Mouse (Mus musculus) left cerebral cortex, postnatal 10 days (tissue): ENCODE results near the gene Bche. TPM values are rescaled to one million over a fixed set of nuclear protein-coding genes. Genes with fewer than 3 reads are reported as not detected.

Source experiments
- DNase-seq, 2 experiments: peaks; one replicate each; pipeline ENCODE4 v3.0.0; 2021 to 2022; ENCODE audit warnings: low spot score in 2 of 2, mixed read lengths in 1 of 2; ENCODE audit errors: extremely low spot score in 1 of 2
- intact Hi-C: fragments of 180-260 bp; cut with DNase I; formaldehyde crosslinking; loops from one replicate; pipeline ENCODE4 v1.15.1; 2025
- total RNA-seq, 2 experiments: library from RNA; stranded (reverse); gene quantifications; 2 replicates each; pipeline ENCODE4 v1.2.3; 2021

The Bche gene
- 1 to 10 TPM; 2.8 to 3.3 TPM for total RNA-seq

GRCm38 (mm10) chr3:73708410-73708714 lies at the start of gene Bche:
Bche (minus strand) TSS chr3:73708415.
- no peak for DNase-seq
- intact Hi-C loops = no loop called here

DNA sequence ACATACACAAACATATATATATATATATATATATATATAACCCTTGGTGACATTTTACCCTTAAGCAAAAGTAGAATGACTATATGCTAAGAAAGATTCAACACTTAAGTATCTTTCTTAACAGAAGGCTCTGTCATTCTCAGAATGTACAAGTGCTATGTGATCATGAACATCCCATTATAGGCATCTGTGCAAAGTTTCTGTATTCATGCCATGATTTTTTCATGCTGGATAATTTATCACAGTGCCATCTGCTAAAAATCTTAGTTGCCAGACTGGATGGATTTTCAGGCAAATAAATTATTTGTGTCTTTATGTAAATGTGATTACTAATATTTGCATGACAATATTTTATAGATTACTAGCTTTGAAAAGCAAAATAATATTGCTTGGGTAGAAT lies 33.8 kb upstream of the Bche start:
- no peak for DNase-seq
- intact Hi-C loops = no loop called here

- intact Hi-C loops = loop anchor here (5.0 kb wide), 1 partner anchor 1191 kb away; no protein-coding TSS in a partner anchor
- peak in 1 of 2 experiments; percentile 16 for DNase-seq
Observed at GRCm38 (mm10) chr3:73731677-73732076, 23.5 kb upstream of the Bche start.

DNA sequence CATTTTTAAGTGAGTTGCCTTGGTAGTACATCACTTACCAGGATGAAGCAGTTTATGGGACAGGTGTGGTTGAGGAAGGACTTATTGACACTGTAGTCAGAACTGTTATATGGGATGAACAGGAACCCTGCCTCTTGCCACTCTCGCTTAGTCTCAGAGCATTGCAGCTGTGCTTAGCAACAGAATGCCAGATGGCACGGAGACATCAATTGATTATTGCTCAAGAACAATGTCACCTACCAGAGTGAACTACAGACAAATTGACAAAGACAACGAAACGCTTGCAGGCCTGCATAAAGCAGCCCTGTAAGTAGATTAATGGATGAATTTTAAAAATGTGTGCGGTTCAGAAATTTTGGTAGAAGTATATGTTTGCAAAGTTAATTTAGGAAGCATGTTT lies 21.3 kb upstream of the Bche start:
- no peak for DNase-seq
- intact Hi-C loops = loop anchor here (10.0 kb wide), 1 partner anchor 1405 kb away; no protein-coding TSS in a partner anchor

DNA sequence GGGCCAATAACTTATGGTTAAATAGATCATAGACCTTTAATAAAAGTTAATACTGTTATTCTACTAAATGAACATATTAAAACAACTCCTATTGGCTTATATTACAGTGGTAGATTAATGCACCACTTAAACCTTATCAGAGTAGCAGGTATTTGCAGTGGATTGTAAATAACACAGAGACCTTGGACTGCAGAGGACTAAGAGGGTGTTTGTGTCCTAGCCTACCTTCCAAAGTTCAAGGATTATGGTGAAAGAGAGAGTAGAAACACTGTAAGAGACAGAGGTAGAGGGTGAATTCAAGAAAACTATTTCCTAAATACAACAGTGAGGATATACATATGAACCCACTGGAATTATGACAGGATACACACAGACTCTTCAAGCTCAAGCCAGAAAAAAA lies 17.5 kb upstream of the Bche start:
- no peak for DNase-seq
- intact Hi-C loops = loop anchor here (10.0 kb wide), 1 partner anchor 1409 kb away; no protein-coding TSS in a partner anchor

GRCm38 (mm10) chr3:73724869-73725268 lies 16.7 kb upstream of the Bche start:
- intact Hi-C loops = loop anchor here (10.0 kb wide), 1 partner anchor 1410 kb away; no protein-coding TSS in a partner anchor
- DNase-seq = no peak

- intact Hi-C loops = no loop called here
Observed at GRCm38 (mm10) chr3:73717610-73718284, 9.5 kb upstream of the Bche start.

DNA sequence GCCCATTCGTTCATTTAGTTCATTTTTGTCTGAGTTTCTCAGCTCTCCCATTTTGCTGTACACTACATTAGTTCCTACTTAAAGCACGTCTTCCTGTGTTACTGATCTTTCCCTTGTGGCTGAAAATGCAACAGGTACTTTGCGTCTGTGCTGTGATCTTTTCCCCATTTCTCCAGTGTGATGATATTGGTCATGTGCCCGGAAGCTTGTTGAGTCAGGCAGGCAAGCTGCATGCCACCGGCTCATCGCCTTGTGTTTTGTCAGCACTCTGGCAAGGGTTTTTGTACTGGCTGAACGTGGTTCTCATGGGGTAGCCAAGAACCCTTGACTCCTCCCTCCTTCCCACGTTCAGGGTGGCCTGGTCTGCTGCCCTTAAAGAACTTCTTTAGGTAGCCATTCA lies 1.7 kb upstream of the Bche start:
- intact Hi-C loops = no loop called here
- no peak for DNase-seq

More at GRCm38 (mm10) chr3:73717610-73718284, 9.5 kb upstream of the Bche start:
- DNase-seq = no peak

DNA sequence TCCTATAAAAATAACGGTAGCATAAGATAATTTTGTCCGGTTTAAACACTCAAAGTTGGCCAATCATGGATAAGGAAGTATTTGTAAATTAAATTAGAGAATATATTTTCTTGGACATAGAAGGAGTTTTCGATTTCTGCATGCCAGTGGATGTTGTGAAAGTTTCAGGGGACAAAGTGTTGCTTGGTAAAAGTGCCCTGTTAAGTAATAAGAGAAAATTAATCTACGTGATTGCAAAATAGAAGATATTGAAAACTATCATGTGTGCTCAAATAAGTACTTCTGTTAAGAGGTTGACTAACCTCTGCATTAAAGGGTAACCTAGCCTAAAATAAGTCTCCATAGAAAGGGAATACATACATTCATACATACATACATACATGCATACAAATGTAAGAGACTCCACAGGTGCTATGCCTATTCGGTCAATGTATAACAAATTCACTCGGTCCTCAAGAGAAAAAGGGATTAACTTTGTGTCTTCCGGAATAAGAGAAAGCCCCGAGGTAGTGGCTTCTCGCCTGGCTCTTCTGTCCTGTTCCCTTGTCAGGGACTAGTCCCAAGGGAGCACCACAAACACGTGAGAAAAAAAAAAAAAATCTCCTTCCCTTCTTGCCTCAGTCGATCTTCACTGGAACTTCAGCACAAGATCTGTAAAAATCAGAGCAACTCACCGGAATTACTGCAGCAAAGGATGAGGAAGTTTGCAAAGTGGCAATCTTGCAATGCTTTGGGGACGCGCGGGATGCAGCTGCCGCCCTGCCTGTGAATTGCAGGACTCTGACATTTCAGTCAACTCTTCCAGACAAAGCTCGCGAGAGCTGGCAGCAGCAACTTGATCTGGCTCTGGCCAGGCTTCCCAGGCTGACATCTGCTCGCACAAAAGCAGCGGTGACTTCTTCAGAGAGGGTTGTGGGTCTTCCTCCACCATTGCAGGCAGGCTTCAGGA lies 480 bp downstream of the Bche start:
- peak; percentile 3 to 83 for DNase-seq
- intact Hi-C loops = no loop called here

- intact Hi-C loops = no loop called here
Observed at GRCm38 (mm10) chr3:73706544-73706943, 1.7 kb downstream of the Bche start.

GRCm38 (mm10) chr3:73698889-73699288 lies 9.3 kb downstream of the Bche start:
- DNase-seq = no peak
- intact Hi-C loops = no loop called here

More at GRCm38 (mm10) chr3:73706544-73706943, 1.7 kb downstream of the Bche start:
- DNase-seq = no peak

DNA sequence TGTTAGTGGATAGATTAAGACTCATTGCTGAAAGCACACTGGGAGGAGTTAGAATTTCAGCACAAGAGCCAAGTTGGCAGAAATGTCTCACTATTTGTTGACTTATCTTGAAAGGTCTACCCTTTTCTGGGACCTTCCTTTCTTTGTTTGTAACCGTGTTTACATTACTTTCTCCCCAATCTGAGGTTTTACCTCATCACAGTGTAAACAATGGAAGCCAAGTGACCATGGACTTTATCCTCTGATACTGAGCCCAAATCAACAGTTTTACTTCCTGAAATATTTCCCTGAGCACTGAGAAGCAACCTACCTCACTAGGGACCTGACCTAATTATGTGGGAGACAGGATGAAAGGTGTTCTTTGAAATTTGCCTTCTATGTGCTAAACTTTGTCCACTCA lies 34.9 kb downstream of the Bche start:
- DNase-seq = no peak
- intact Hi-C loops = no loop called here

DNA sequence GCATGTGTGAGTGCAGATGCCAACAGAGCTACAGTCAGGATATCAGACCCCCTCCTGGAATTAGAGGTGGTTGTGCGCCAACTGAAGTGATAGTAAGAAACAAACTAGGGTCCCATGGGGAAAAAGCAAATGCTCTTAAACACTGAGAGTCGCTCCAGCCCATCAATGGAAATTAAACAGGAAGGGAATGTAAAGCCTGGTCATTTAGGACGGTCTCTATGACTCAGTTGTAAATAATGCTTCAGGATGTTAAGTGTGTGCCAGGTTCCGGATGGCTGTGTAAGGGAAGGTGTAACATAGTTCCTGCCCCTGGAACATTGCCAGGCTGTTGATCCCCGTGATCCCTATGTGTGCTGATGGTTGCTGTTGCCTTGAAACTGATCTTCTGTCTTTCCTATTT lies 40.0 kb downstream of the Bche start:
- intact Hi-C loops = no loop called here
- no peak for DNase-seq

- DNase-seq = no peak
- intact Hi-C loops = no loop called here
Observed at GRCm38 (mm10) chr3:73667245-73668131, 40.7 kb downstream of the Bche start.

GRCm38 (mm10) chr3:73650281-73650680 lies 57.9 kb downstream of the Bche start:
- DNase-seq = no peak
- intact Hi-C loops = no loop called here

GRCm38 (mm10) chr3:73647064-73647463 lies 61.2 kb downstream of the Bche start:
- intact Hi-C loops = no loop called here
- DNase-seq = no peak

DNA sequence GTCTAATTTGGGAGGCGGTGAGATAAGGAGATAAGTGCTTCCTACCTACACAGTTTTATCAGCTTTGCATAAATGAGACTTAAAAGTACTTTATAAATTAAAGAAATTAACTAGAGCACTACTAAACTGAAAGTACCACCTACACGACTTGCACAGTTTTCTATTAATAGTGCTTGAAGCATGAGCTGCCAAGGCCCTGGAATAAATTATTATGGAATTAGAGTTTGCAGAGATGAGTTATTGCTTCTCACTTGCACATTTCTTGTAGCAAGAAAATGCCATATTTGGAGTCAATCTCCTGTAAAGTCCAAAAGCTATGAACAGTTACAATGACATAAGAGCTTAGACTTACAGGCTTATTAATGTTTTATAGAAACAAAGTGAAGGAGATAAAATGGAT lies 96.8 kb downstream of the Bche start:
- intact Hi-C loops = no loop called here
- peak in 1 of 2 experiments; percentile 2 for DNase-seq

DNA sequence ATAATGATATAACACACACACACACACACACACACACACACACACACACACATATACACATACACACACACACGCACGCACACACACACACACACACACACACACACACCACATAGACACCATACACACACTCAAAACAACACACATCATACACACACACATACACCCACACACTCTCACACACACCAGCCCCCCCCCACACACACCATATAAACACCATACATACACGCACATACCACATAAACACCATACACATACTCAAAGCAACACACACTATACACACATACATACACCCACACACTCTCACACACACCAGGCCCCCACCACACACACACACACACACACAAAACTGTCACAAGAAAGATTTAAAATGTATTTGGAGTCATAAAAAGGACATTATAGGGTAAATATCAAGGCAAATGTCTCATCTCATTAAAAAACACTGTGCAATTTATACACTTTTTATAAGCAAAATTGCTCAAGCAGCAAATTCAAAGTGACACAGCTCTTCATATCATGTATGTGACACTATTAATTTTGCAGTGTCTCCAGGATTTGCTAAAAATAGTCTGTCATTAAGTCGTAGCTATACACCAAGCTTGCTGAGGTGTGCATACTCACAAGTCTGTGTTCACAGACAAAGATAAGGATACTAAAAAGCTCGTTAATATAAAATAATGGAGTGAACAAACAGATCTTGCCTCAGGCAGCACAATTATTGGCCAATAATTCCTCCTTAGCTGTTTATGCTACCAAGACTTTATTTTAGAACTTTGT lies 116.3 kb downstream of the Bche start:
- intact Hi-C loops = no loop called here
- DNase-seq = no peak
